Mouse (Mus musculus): ENCODE results near the gene Mcfd2. TPM values are rescaled to one million over a fixed set of nuclear protein-coding genes. Genes with fewer than 3 reads are reported as not detected.
"Not testable (repeated sequence)": the region's sequence is repeated elsewhere in the genome, so short reads cannot be mapped to it uniquely, and the experiment has no call there.

Gene Mcfd2
- total RNA-seq (2015; ENCODE audit: low replicate concordance): 3.8 and 7.2 TPM in 2 replicates
- total RNA-seq (2017; ENCODE audit: low replicate concordance): 9.5 and 16.9 TPM in 2 replicates

DNA sequence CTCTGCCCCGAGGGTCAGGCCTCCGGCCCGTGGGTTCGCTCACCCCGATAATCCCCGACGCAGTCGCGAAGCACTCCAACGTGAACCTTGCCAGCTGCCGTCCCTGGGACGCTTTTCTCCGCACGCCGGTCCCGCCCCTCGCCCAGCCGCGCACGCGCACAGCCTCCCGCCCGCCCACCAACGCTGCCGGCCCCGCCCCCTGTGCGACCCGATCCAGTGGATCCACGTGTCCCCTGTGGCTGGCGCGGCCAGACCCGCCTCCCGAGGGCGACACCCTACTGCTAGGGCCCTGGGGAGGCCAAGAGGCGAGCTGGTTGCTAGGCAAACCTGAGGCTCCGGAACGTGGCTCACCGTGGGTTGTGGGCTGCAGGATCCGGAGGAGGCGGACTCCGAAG lies at the start of gene Mcfd2:
Gene Mcfd2, minus strand, starts transcription at position 144 of the 395 bp plus-strand sequence.
- ATAC-seq (replicated peaks; ENCODE audit: low FRiP score, poor library complexity, severe bottlenecking): peak; percentile 93

DNA sequence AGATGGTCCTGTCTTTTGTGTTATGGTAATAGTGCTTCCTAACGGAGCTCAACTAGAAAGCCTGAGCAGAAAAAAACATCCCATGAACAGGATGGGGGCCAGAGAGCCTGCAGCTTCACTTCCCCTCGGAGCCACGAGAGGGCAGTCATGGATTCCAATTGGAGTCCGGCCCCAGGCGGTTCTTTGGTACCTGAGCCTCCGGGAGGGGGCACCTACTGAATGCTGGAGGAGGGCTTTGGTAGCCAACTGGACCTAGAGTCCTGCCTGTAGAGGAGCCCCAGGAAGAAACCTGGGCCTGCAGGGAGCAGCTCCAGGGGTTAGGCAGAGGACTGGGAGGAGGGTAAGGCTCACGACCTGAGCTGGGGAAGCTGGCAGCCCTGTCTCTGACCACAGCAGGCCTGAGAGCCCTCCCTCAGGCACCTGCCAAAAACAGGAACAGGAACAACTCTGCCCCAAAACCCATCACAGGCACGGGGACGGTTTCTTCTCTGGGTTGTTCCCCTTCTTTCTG lies 49.3 kb upstream of the Mcfd2 start:
- peak; percentile 77 for ATAC-seq (replicated peaks; ENCODE audit: low FRiP score, poor library complexity, severe bottlenecking)

DNA sequence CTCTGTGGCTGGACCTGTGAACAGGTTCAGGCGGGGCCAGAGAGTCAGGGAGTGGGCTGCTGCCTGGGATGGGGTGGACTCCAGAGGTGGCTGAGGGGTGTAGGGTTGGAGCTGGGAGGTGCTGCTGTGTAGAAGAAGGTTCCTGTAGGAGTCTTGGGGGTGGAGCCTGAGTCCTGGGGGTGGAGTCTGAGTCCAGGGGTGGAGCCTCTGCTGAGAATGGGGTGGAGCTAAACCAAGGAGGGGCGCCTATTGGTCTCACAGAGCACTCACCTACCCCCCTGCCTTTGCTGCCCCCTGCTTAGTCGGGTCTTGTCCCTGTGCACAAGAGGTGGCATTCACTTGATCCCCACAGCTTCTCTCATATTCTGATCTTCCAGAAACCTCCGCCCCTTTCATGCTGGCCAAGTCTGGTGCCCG lies 48.8 kb upstream of the Mcfd2 start:
- ATAC-seq (replicated peaks; ENCODE audit: low FRiP score, poor library complexity, severe bottlenecking): peak; percentile 56; the same call in 1 of the 2 replicates

DNA sequence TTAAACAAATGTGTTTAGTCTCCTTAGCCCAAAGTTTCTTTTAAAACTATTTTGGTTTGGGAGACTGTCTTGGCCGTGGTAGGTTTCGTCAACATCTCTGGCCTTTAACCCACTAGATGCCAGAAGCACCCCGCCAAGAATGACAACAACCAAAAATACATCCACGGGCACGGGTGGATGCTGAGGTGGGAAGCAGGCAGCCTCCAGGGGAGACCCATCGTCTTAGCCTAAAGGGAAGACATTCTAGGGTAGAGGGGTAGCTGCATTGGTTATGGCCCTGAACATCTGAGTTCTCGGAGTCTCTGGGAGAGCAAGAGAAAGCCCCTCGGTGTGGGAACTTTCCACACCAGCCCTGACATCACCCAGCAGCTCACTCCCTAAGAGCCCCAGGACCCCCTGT lies 48.4 kb upstream of the Mcfd2 start:
- ATAC-seq (replicated peaks; ENCODE audit: low FRiP score, poor library complexity, severe bottlenecking): no peak

DNA sequence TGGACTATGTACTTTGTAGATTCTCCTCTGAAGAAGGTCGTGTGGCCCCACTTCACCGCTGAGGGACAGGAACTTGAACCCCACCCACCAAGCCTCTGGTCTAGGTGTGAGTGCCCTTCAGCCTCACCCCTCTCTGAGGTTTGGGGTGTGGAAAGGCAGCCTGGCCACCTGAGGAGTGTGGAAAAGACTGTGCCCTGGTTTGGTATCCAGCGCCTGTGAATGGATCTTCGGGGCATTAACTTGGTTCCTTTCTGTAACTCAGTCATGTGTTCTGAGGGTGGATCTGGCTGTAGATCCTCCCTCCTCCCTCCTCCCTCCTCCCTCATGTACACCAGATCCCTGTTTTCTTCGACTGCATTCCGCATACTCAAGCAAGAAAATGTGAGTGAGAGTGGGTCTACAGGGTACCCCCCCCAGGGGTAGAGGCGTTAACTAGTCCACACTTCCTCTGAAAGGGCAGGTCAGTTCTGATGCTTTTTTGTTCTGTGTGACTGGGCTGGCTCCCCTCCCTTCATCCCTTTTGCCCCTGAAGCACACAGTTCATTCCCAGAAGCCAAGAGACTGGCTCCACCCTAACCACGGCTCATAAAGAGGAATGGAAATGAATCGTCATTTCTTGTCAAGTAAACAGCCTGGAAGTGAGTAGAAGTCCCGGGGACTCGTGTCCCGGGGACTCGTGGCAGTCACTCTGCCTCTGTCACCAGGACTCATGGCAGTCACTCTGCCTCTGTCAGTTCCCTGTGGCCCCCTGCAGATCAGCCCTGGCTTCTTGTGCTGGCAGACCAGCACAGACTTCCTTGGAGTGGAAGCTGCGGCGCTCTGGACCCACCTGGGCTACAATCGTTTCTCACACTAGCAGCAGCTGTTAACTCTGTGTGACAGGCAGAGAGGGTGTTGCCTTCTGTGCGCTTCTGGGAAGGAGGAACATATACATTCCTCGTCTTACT lies 47.5 kb upstream of the Mcfd2 start:
- ATAC-seq (replicated peaks; ENCODE audit: low FRiP score, poor library complexity, severe bottlenecking): no peak

DNA sequence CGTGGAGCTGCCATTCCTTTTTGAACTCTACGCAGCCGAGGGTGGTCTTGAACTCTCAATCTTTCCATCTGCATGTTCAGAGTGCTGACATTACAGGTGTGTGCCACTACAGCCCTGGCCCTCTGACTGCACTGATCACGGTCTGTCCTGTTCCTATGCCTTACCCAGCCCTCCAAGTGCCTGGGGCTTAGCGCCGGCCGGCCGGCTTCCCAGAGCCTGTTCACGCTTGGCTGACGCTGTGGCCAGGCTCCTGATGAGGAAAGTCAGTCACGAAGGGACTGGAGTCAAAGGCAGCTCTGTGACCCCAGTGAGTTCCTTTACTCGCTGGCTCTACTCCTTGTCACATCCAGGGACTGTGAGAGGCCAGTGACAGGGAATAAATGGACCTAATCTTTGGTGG lies 46.6 kb upstream of the Mcfd2 start:
- ATAC-seq (replicated peaks; ENCODE audit: low FRiP score, poor library complexity, severe bottlenecking): no peak

DNA sequence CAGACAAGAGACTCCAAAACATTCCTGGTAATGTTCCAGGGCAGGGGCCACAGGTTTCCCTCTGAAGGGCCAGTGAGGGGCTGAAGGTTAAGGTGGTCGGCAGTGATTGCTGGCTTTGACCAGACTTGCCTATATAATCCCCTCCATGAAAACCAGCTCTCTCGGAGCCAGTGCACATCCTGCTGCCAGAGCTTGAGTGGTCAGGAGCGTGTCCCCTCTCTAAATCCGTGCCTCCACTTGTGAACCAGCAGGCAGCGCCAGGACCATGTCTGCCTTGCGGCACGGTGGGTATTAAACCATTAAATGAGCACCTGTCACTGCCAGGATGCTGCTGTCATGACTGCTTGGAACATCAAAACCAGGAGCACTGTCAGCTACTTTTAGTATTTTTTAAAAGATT lies 44.8 kb upstream of the Mcfd2 start:
- ATAC-seq (replicated peaks; ENCODE audit: low FRiP score, poor library complexity, severe bottlenecking): no peak

DNA sequence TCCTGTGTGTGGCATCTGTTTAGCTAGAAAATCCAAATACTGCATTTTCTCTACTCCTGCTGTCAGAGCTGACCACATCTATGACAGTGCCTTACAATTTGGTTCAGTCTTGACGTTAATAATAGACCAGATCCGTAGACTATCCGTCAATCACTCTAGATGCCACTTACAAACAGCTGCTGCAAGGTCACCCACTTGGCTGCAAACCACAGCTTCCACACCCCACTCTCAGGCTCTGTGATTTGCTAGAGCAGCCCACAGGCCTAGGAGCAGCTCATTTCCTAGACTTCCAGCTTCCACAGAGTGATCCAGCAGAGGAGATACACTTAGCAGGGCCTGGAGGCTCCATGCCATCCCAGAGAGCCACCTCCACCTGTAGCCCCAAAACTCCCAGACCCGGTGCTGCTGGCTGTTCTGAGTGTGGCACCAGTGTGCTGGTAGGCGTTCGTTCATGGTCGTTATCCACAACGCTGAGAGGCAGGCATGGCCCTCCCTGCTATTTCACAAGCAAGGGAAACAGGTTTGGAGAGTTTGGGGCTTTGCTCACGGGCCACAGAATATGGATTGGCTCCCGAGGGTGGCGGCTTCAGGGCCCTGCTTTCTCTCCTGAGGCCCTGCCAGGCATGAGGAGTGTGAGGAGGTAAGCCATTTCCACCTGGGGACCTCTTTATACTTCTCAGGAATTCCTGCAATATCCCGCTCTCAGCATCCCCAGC lies 43.5 kb upstream of the Mcfd2 start:
- ATAC-seq (replicated peaks; ENCODE audit: low FRiP score, poor library complexity, severe bottlenecking): no peak

DNA sequence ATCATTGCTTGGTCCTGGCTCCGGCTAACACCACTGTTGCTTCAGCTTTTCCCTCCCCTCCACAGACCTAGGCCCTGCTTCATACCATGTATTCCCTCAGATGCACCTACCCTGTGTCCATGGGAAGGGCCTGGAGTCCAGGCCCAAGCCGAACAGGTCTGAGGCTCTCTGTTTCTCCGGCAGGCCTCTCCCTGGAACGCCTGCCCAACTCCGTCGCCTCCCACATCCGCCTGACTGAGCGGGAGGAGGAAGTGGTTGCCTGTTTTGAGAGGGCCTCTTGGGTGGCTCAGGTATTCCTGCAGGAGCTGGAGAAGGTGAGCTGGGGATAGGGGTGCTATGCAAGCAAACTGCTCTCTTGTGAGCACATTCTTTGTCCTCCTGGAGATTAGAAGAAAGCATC lies 41.0 kb upstream of the Mcfd2 start:
- ATAC-seq (replicated peaks; ENCODE audit: low FRiP score, poor library complexity, severe bottlenecking): no peak

DNA sequence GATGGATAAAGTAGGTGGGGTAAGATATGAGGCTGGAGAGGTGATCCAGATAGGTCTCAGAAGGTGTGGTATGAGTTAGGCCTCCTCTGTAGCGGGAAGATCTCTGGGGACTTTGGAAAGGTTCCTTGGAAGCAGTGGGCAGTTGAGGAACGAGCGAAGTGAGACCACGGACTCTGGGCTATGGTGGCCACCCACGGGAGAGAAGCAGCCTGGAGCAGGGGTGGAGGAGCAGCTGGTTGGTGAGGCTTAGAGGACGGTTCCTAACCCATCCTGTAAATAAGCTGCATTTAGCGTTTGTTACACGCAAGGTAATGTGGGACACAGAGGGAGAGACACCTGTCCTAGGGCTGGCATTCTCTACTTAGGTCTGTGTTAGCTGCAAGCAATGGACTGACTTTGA lies 39.3 kb upstream of the Mcfd2 start:
- ATAC-seq (replicated peaks; ENCODE audit: low FRiP score, poor library complexity, severe bottlenecking): 0 out of 2 replicates have a peak, but pooled peaks have one; percentile 16

DNA sequence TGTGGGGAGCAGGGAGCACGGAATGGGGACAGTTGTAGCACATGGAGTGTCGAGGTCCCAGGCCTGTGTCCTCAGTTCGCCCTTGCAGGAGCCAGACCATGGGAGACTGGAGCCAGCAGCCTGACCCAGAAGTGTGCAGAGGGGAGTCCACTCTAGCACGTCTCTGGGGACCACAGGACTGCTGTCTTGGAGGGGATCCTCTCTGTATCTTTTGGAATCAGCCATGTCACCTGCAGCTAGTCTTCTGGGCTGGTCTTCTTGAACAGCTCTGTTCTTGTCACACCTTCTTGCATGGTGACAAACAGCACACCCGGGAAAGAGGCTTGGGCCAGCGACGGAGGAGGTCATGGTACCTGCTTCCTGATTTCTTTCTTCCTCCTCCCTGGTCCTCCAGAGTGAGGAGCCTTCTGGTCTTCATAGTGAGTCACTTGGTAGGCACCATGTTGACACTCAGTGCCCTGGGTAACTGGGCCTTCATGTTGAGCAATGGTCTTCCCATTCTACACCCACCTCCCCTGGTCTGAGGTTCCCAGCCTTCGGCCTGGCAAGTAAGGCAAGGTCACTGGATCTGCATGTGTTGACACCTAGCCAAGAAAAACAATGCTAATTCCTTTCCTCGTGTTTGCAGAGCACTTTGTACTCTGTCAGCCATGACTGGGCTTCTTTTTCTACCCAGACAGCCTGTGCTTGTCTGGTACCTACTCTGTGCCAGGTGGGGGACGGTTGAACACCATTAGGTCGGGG lies 38.6 kb upstream of the Mcfd2 start:
- ATAC-seq (replicated peaks; ENCODE audit: low FRiP score, poor library complexity, severe bottlenecking): no peak

DNA sequence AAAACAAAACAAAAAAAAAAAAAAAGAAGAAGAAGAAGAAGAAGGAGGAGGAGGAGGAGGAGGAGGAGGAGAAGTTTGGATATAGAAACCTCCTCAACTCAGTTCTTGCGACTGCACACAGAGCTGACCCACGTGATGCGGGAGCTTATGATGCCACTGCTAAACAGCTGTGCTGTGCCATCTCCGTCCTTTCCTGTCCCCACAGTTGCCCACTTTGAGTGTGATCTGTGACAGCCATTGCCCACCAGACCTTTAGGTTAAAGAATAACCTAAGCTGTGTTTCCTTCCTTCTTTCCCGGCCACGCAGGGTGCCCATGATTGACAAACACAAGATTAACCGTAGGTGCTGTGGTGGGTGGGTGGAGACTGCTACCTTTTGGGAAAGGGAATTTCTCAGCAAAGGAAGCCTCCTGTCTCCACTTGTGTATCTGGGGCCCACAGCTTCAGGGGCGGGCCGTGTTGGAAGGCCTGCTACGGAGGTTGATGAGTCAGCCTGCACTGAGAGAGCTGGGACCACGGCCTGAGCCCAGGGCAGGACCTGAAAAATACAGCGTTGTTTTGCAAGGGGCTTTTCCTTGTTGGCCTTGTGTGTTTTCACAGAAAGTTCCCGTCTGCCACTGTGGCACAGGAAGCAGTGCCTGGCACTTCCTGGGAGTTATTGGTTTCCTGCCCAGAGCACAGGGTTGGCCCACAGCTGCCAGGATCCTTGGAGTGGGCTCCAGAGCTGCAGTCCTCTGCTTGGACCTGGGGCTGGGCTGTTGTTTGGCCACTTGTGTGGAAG lies 36.5 kb upstream of the Mcfd2 start:
- ATAC-seq (replicated peaks; ENCODE audit: low FRiP score, poor library complexity, severe bottlenecking): no peak

DNA sequence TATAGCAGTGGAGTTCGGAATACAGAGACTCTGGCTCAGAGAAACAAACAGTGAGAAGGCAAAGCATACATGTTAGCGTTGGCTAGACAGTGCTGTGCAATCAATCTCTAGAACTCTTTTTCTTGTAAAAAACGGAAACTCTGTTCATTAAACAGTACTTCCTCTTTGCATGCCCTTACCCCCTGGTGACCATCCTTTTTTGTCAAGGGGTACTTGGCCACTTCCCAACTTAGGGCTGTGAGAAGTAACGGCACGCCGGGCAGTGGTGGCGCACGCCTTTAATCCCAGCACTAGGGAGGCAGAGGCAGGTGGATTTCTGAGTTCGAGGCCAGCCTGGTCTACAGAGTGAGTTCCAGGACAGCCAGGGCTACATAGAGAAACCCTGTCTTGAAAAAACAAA lies 35.9 kb upstream of the Mcfd2 start:
- not testable (repeated sequence) for ATAC-seq (replicated peaks; ENCODE audit: low FRiP score, poor library complexity, severe bottlenecking)

DNA sequence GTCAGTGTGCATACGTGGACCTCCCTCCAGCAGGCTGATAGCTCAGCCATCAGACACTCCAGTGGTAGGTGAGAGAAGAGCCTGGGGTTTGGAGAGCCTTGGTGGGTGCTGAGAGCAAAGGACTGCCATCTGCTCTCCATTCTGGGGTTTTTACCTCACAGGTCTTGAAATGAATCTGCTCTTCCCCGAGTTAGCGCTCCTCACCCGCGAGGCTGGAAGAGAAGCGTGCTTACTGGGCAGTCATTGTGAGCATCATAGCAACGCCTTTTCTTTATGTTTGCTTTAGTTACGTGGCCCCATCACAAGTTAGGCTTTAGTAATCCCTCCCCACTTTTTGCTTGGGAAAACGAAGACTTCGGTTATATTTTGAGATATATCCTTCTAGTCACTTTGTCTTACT lies 34.6 kb upstream of the Mcfd2 start:
- ATAC-seq (replicated peaks; ENCODE audit: low FRiP score, poor library complexity, severe bottlenecking): no peak

DNA sequence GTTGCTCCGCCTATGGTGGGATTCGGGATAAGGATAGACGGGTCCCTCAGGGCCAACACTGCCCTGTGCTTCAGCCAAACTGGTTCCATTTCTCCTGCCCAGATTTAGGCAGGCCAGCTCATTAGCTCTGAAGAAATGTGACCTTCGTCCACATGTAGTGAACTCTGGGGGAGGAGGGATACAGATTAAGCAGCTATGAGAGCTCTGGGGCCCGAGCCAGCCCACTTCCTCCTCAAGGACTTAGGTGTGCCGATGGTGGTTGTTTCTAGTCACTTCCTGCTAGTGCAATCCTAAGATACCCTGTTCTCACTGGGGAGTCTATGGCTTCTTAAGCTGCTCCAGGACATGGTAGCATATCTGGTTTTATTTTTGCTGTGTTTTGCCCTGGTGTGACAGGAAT lies 33.2 kb upstream of the Mcfd2 start:
- no peak for ATAC-seq (replicated peaks; ENCODE audit: low FRiP score, poor library complexity, severe bottlenecking)

DNA sequence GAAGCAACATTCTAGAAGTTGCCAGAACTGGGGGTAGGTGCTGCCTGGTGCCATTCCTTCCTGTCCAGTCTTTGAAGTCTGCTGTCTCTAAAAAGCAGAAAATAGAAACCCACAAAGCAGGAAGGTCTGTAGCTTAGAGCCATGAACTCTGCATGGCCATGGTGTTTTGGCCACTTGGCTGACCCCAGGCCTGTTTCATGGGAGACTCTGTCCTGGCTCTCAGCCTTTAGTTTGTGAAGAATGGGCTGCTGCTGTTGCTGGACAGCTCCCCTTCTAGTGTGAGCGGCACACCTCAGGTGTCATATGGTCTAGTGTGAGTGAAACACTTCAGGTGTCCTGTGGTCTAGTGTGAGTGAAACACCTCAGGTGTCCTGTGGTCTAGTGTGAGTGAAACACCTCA lies 31.0 kb upstream of the Mcfd2 start:
- ATAC-seq (replicated peaks; ENCODE audit: low FRiP score, poor library complexity, severe bottlenecking): not testable (repeated sequence)

DNA sequence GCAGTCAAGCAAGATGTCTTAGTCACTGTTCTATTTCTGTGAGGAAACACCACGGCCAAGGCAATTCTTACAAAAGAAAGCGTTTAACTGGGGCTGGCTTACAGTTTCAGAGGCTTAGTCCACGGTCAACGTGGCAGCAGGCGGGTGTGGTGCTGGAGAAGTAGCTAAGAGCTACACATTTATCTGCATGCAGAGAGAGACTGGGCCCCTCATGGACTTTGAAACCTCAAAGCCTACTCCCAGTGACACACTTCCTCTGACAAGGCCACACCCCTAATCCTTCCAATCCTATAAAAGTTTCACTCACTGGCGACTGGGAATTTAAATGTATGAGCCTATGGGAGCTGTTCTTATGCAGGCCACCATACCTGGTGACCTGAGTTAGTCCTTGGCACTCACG lies 30.0 kb upstream of the Mcfd2 start:
- no peak for ATAC-seq (replicated peaks; ENCODE audit: low FRiP score, poor library complexity, severe bottlenecking)

DNA sequence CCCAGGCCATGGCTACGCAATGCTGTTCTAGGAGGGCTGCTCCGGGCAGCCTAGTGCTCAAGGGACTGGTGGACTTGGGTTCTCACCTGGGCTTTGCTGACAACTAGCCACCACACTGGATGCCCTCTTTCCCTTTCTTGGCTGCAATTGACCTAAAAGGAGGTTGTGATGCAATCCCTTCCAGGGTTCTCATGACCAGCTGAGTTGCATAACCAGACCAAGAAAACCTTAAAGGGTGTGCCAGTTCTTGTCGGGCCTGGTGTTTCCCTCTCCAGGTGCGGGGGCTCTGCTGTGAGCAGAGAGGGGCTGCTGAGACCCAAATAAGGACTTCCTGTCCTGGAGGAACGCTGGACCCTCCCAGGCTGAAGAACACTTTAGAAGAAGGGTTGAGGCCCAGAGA lies 27.4 kb upstream of the Mcfd2 start:
- no peak for ATAC-seq (replicated peaks; ENCODE audit: low FRiP score, poor library complexity, severe bottlenecking)

DNA sequence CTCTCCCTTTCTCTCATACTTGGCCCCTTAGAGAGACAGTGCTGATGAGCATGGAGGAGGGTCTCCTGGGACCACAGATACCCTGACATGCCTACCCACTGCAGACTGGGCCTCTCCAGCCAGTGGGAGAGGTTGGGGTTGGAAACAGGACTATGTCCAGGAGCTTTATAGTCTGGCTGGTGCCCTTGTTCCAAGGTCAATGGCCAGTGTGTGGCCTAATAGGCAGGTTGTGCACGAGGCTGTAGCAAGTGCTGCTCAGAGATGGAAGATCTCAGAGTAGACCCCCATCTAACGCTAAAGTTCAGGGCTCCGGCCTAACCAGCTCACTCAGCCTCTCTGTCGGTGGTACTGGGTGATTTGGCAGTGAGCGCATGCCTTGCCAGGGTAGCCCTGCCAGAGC lies 26.0 kb upstream of the Mcfd2 start:
- ATAC-seq (replicated peaks; ENCODE audit: low FRiP score, poor library complexity, severe bottlenecking): no peak

Measured in erythroid progenitor cell, adult 5-6 weeks (primary cell).